Mouse (Mus musculus): ENCODE measurements around the gene Ccnjl. TPM values are rescaled to one million over a fixed set of nuclear protein-coding genes. Genes with fewer than 3 reads are reported as not detected.

Gene Ccnjl
- polyA plus RNA-seq (2015; fragmentation: Nextera tagmentation; extraction: Ambion mirVana) = 11.7 and 13.5 TPM in 2 replicates

DNA sequence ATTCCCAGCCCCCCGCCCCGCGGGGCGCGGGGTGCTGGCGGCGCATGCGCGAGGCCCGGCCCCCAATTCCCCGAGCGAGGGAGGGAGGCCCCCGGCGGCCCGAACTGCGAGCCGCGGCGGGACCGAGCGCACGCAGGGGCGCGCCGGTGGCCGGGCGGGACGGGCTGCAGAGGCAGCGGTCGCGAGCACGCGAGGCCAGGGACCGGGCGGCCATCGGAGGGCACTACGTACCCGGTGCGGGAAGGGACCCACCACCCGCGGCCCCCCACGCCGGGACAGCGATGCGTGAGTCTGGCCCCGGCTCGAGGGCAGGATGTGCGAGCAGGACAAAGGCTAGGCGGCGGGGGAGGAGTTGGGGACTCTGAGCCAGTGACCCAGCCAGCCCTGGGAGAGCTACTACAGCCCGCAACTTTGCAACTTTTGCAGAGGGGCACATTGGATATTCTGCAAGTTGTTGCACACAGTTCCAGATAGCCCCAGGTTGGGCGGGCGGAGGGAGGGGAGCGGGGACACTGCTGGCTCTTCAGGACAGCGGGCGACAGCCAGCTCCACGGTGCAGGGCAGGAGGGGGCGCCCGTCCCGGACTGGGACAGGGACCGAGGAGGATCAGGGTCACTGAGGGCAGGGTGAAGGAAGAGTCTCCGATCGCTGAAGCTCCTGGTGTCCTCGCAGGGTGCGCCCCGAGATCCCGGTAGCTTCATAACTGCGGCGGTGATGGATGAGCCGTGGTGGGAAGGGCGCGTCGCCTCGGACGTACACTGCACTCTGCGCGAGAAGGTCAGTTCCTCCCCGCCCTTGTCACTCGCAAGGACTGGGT, at the start of gene Ccnjl:
TSS of gene Ccnjl (plus strand) at position 102 of the 817 bp plus-strand sequence.
- H3K4me1 ChIP-seq = peaks cover 18% of the 10 kb centered on the region
- H3K4me2 ChIP-seq (replicated peaks) = peak within 1 kb of the TSS; percentile 71
- peak within 1 kb of the TSS; percentile 72 for H3K27ac ChIP-seq (replicated peaks)
- H3K4me3 ChIP-seq = peak within 1 kb of the TSS; percentile 70
- peak within 1 kb of the TSS; percentile 66 for H3K9ac ChIP-seq (replicated peaks)
- H3K27me3 ChIP-seq = no peaks in the 10 kb centered on the region
- H3K9me3 ChIP-seq = no peaks in the 10 kb centered on the region
- H3K36me3 ChIP-seq = no peaks in the 10 kb centered on the region
- under 1% methylated on average over 77 of the region's 79 CpGs for WGBS
- peak; percentile 89 for ATAC-seq (replicated peaks)

- peaks cover 4% of the 10 kb centered on the region for H3K4me1 ChIP-seq
- H3K9ac ChIP-seq (replicated peaks) = no peak overlapping the region
- no peaks in the 10 kb centered on the region for H3K36me3 ChIP-seq
- H3K4me2 ChIP-seq (replicated peaks) = no peak overlapping the region
- no peaks in the 10 kb centered on the region for H3K27me3 ChIP-seq
- ATAC-seq (replicated peaks) = no peak
- H3K27ac ChIP-seq (replicated peaks) = no peak overlapping the region
- no peaks in the 10 kb centered on the region for H3K9me3 ChIP-seq
- 92% methylated on average over 3 of the region's 3 CpGs for WGBS
- no peak overlapping the region for H3K4me3 ChIP-seq
These were observed 49.2 kb upstream of the Ccnjl start for GRCm38 (mm10) chr11:43479376-43479775.

GRCm38 (mm10) chr11:43480561-43480960, 48.0 kb upstream of the Ccnjl start:
- 53% methylated on average over 5 of the region's 5 CpGs for WGBS
- H3K27ac ChIP-seq (replicated peaks) = no peak overlapping the region
- H3K4me3 ChIP-seq = no peak overlapping the region
- no peak overlapping the region for H3K9ac ChIP-seq (replicated peaks)
- no peaks in the 10 kb centered on the region for H3K4me1 ChIP-seq
- no peak overlapping the region for H3K4me2 ChIP-seq (replicated peaks)
- H3K9me3 ChIP-seq = no peaks in the 10 kb centered on the region
- no peaks in the 10 kb centered on the region for H3K36me3 ChIP-seq
- ATAC-seq (replicated peaks) = no peak
- no peaks in the 10 kb centered on the region for H3K27me3 ChIP-seq

DNA sequence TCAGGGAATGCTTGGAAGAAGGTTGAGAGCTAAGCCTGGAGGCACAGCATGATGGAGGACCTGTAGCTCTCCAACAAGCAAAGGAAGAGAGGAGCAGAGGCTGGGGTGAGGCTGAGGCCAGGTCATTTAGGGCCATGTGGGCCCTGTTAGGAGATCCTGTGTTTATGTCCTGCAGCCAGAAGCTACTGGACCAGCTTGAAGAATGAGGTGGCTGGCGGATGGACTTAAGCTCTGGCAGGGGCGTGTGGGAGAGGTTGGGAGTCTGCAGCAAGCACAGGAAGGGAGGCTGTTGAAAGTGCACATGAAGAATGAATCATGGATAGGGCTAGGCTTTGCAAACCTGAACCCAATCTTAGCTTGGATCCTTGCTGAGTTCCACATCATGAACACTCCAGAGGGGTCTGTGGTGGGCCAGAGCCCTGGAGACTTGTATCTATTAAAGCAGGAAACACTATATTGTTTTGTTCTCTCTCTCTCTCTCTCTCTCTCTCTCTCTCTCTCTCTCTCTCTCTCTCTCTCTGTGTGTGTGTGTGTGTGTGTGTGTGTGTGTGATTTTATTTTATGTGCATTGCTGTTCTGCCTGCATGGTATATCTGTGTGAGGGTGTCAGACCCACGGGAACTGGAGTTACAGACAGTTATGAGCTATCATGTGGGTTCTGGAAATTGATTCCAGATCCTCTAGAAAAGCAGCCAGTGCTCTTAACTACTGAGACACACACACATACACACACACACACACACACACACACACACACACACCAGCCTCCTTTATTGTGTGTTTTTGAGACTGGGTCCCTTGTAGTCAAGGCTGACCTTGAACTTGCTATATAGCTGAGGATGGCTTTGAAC, 46.7 kb upstream of the Ccnjl start:
- Histone ChIP-seq H3K4me1 (no peaks in the 10 kb centered on the region), H3K27ac (replicated peaks) (no peak overlapping the region), H3K27me3 (no peaks in the 10 kb centered on the region), H3K36me3 (no peaks in the 10 kb centered on the region), H3K4me3 (no peak overlapping the region), H3K9me3 (no peaks in the 10 kb centered on the region), H3K4me2 (replicated peaks) (no peak overlapping the region), H3K9ac (replicated peaks) (no peak overlapping the region)
- ATAC-seq (replicated peaks) = no peak
- WGBS = 88% methylated on average over 3 of the region's 3 CpGs

DNA sequence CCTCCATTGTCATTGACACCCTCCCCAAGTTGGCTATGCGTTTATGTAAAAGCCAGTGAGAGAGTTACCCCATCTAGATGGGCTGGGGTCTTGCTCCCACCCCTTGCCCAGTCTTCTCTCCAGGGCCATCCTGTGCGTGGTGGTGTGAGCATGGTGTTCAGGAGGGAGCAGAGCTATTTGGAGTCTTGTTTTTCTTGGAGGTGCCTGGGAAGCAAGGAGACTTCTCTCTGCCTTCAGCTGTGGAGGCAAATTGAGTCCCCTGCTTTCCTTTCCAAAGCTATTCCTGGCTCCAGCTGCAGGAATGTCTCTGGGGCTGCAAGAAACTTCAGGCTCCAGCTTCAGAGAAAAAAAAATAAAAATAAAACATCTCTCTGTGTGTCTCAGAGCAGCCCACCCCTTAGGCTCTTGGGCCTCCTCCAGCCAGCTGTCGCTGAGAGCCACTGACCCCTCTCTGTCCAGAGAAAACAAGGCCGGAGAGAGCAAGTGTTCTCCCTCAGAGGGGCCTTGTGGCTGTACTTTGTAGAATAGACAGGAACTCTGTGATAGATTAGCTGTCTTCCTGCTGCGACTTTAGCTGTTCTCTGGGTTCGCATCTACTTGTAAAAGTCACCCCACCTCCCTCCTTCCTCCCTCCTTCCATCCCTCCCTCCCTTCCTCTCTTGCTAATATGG, 45.3 kb upstream of the Ccnjl start:
- no peak overlapping the region for H3K9ac ChIP-seq (replicated peaks)
- H3K27ac ChIP-seq (replicated peaks) = no peak overlapping the region

DNA sequence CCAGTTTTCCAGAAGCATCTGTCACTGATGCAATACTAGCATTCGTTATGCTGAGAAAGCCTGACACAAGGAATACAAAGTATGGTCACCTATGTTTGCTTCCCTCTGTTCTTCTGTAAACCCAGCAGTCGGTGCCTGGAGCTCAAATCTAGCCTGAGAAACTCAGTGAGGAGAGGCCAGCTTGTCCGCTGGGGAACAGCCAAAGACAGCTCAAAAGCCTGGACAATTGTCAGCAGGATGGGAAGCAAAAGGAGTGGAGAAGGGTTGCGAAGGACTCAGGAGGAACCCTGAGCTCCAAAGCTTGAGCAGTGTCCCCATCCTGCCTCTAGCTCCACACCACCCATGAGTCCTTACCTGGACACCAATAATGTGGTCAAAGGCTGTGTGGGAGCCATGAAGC, 44.5 kb upstream of the Ccnjl start:
- Histone ChIP-seq H3K4me1 (no peaks in the 10 kb centered on the region), H3K9me3 (no peaks in the 10 kb centered on the region), H3K9ac (replicated peaks) (no peak overlapping the region), H3K27me3 (no peaks in the 10 kb centered on the region), H3K4me3 (no peak overlapping the region), H3K27ac (replicated peaks) (no peak overlapping the region), H3K4me2 (replicated peaks) (no peak overlapping the region), H3K36me3 (no peaks in the 10 kb centered on the region)
- 79% methylated on average over 4 of the region's 4 CpGs for WGBS
- ATAC-seq (replicated peaks) = no peak

More for the DNA sequence above, 45.3 kb upstream of the Ccnjl start:
- Histone ChIP-seq H3K4me1 (no peaks in the 10 kb centered on the region), H3K4me3 (no peak overlapping the region), H3K36me3 (no peaks in the 10 kb centered on the region), H3K27me3 (no peaks in the 10 kb centered on the region), H3K4me2 (replicated peaks) (no peak overlapping the region), H3K9me3 (no peaks in the 10 kb centered on the region)
- no peak for ATAC-seq (replicated peaks)
- 68% methylated on average over 6 of the region's 6 CpGs for WGBS

DNA sequence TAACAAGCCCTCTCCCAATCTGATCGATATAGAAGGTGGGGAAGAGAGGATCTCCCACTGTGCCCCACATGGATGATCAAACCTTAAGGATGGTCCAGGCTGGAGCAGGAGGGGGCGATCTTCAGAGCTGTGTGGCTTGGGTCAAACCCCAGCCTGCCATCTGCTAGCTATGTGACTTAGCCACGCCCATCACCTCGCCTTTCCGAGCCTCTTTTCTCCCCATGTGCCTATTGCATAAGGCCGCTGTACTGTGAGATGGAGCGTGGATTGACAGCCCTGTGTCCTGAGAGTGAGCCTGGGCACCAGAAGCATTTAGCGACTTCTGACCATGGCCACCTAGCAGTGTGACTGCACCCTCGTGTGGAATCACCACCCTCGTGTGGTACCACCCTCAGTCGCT, 43.9 kb upstream of the Ccnjl start:
- Histone ChIP-seq H3K4me2 (replicated peaks) (no peak overlapping the region), H3K27me3 (no peaks in the 10 kb centered on the region), H3K36me3 (no peaks in the 10 kb centered on the region), H3K4me1 (no peaks in the 10 kb centered on the region), H3K9me3 (no peaks in the 10 kb centered on the region), H3K27ac (replicated peaks) (no peak overlapping the region), H3K9ac (replicated peaks) (no peak overlapping the region), H3K4me3 (no peak overlapping the region)
- 52% methylated on average over 11 of the region's 11 CpGs for WGBS
- ATAC-seq (replicated peaks) = peak; percentile 51; the same call in 1 of the 2 replicates

DNA sequence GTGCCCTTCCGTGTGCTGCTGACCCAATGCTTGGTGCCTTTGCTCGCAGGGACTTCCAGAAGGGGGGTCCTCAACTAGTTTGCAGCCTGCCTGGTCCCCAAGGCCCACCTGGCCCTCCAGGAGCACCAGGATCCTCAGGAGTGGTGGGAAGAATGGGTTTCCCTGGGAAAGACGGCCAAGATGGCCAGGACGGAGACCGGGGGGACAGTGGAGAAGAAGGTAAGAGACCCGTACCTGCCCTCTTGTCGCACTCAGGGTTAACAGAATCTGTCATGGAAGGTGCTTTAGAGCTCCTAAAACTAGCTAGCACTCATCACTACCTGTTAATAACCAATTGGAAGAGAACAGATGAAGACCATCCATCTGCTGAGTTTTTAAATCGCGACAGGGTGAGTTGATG, 42.7 kb upstream of the Ccnjl start:
- no peaks in the 10 kb centered on the region for H3K27me3 ChIP-seq
- H3K9ac ChIP-seq (replicated peaks) = no peak overlapping the region
- 89% methylated on average over 9 of the region's 9 CpGs for WGBS
- no peak overlapping the region for H3K4me3 ChIP-seq
- no peak overlapping the region for H3K27ac ChIP-seq (replicated peaks)
- no peak overlapping the region for H3K4me2 ChIP-seq (replicated peaks)
- ATAC-seq (replicated peaks) = no peak
- H3K36me3 ChIP-seq = no peaks in the 10 kb centered on the region
- no peaks in the 10 kb centered on the region for H3K9me3 ChIP-seq
- no peaks in the 10 kb centered on the region for H3K4me1 ChIP-seq

DNA sequence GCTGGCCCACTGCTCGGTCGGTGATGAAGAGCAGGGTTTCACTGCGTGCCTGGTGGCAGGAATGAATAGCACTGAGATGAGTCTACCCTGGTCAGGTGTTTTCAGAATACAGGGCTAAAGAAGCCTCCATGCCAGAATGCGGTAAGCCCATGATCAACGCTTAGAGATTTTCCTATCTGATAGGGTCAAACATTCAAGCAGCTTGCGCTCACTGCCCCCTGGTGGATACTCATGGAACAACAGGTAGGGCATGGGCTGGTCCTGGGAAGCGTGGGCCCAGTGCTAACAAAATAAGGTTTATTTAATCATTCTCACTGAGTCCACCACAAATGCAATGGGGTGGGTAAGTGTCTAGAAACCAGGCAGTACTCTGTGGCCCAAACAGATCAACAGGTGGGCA, 35.9 kb upstream of the Ccnjl start:
- H3K36me3 ChIP-seq = no peaks in the 10 kb centered on the region
- 0 out of 2 replicates have a peak, but pooled peaks cover 6% of the 10 kb centered on the region for H3K4me1 ChIP-seq
- H3K9me3 ChIP-seq = no peaks in the 10 kb centered on the region
- 0 out of 2 replicates have a peak, but pooled peaks have one; percentile 21 for ATAC-seq (replicated peaks)
- H3K27ac ChIP-seq (replicated peaks) = no peak overlapping the region
- no peaks in the 10 kb centered on the region for H3K27me3 ChIP-seq
- no peak overlapping the region for H3K4me3 ChIP-seq
- 24% methylated on average over 7 of the region's 7 CpGs for WGBS
- no peak overlapping the region for H3K9ac ChIP-seq (replicated peaks)
- H3K4me2 ChIP-seq (replicated peaks) = no peak overlapping the region

- Histone ChIP-seq H3K9ac (replicated peaks) (0 out of 2 replicates have a peak overlapping the region, but pooled peaks have one; percentile 2), H3K4me1 (0 out of 2 replicates have a peak, but pooled peaks cover 6% of the 10 kb centered on the region), H3K27me3 (no peaks in the 10 kb centered on the region), H3K27ac (replicated peaks) (no peak overlapping the region), H3K9me3 (no peaks in the 10 kb centered on the region), H3K4me2 (replicated peaks) (no peak overlapping the region), H3K36me3 (no peaks in the 10 kb centered on the region), H3K4me3 (no peak overlapping the region)
- WGBS = 19% methylated on average over 6 of the region's 6 CpGs
- ATAC-seq (replicated peaks) = peak; percentile 85
These were observed 34.7 kb upstream of the Ccnjl start for GRCm38 (mm10) chr11:43493815-43494409.

- H3K4me1 ChIP-seq = 0 out of 2 replicates have a peak, but pooled peaks cover 6% of the 10 kb centered on the region
- no peaks in the 10 kb centered on the region for H3K36me3 ChIP-seq
- 46% methylated on average over 8 of the region's 8 CpGs for WGBS
- H3K9me3 ChIP-seq = no peaks in the 10 kb centered on the region
- H3K9ac ChIP-seq (replicated peaks) = no peak overlapping the region
- ATAC-seq (replicated peaks) = no peak
- no peak overlapping the region for H3K4me2 ChIP-seq (replicated peaks)
- H3K4me3 ChIP-seq = no peak overlapping the region
- H3K27me3 ChIP-seq = no peaks in the 10 kb centered on the region
- H3K27ac ChIP-seq (replicated peaks) = no peak overlapping the region
These were observed 33.5 kb upstream of the Ccnjl start for GRCm38 (mm10) chr11:43495037-43495436.

All from forebrain, embryonic 15.5 days (tissue).